Mouse (Mus musculus): ENCODE measurements at regions not wholly inside any gene's neighbourhood (a gene's known extent, or its start where the extent isn't known, plus 50 kb on each side); places are given as distances from the start of the nearest gene placed in this dataset.
"Not testable (repeated sequence)": the region's sequence is repeated elsewhere in the genome, so short reads cannot be mapped to it uniquely, and the experiment has no call there.

GRCm38 (mm10) chr16:77851206-77852065 is 249.5 kb upstream of the Gm11146 start:
- DNase-seq (ENCODE audit: low read depth): no peak

GRCm38 (mm10) chr16:77835767-77836166 is 233.9 kb upstream of the Gm11146 start:
- no peak for DNase-seq (ENCODE audit: low read depth)

GRCm38 (mm10) chr16:77827322-77828117 is 225.6 kb upstream of the Gm11146 start:
- DNase-seq (ENCODE audit: low read depth): no peak

- DNase-seq (ENCODE audit: low read depth): no peak
Observed at GRCm38 (mm10) chr16:77799709-77800108, 197.8 kb upstream of the Gm11146 start.

- no peak for DNase-seq (ENCODE audit: low read depth)
Observed at GRCm38 (mm10) chr16:77796926-77797325, 195.0 kb upstream of the Gm11146 start.

DNA sequence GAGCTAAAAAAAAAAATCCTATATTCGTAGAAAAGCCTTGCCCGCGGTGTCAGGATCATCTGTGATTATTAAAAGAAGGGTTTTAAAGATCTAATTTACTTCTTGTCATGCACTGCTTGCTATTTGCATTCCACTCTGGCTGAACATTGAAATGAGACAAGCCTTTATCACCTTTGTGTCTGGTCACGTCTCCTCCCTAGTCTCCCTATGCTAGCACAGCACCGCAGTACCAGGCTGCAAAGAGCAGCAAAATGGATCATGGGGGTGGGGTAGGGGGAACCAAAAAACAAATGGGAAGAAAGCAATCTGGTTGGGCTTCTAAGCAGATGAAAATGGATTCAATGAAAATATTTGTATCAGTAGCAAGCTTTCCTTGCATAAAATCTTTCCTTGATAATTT is 187.8 kb upstream of the Gm11146 start:
- no peak for DNase-seq (ENCODE audit: low read depth)

DNA sequence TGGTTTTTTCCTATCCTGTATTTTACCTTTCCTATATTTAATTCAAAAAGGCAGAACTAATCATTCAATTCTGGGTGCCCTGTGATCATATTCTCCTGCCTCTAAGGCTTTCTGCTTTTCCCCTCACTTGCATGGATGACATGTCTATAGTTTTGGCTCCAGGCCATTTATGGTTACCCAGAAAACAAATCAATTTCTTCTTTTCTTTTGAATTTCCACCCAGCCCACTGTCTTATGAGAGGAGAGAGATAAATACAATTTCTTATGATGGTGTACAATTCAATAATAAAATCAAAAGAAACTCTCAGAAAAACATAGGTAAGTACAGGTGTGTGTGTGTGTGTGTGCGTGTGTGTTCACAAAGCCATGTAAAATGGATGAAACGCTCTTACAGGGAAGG is 187.3 kb upstream of the Gm11146 start:
- DNase-seq (ENCODE audit: low read depth): no peak

DNA sequence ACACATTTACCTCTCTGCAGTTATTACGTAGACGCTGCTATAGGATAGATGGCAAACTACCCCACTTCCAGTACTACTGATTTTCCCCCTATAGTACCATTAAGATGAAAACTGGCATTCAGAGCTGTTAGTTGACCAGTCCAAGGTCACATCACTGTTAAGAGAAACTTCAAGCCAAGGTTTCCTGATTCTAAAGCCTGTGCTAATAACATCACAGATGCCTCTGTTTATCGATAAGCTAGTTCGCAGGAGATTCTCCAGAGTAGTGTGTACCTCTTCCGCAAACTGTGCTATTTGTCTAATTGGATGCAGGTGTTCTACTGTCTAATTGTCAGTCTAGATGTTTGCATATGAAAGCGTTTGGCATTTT is 186.9 kb upstream of the Gm11146 start:
- DNase-seq (ENCODE audit: low read depth): no peak

DNA sequence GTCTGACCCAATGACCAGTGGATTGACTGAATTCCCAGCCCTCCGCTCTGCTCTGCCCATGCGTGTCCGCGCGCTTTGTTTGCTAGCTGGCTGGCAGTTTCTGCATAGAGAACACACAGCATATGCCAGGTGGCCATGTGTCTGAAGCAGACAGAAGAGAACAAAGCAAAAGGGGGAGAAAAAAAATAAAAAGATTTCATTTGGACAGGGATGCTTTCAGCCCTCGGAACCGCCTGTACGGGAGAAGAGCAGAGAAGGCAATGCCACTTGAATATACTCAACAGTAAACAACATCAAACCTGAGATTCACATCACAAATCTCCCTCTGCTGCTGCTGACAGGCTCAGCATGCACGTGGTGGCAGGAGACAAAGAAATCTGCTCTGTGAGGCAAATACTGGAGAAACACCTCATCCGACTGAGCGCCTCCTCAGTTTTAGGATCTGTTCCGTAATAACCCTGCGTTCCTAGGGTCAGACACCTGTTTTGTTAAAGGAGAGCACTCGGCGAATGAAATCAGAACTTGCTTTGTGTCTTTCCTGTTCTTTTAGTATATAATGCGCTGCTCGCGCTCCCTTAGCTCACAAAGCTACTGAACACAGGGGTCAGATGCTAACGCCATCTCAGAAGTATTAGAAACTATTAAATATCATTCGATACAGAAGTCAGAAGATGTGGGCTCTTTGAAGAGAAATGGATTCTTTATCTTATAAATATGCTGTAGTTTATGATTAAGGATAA is 186.3 kb upstream of the Gm11146 start:
- no peak for DNase-seq (ENCODE audit: low read depth)

DNA sequence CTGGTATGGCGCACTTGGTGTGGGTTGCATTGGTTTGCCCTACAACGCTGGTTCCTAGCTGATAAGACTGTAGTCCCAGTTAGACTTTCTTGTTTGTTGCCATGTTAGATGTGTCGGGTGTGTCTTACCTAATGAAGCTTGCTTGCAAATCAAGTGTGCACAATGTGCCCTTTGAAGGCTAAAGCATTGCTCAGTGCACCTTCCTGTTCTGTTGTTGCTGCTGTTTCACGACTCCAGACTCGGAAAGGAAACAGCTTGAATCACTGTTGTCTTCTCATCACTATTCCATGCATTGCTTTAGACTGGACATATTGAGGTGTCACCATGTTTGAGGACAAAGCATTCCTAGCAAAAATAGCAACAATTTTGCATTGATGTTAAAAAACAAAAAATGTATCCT is 185.1 kb upstream of the Gm11146 start:
- no peak for DNase-seq (ENCODE audit: low read depth)

DNA sequence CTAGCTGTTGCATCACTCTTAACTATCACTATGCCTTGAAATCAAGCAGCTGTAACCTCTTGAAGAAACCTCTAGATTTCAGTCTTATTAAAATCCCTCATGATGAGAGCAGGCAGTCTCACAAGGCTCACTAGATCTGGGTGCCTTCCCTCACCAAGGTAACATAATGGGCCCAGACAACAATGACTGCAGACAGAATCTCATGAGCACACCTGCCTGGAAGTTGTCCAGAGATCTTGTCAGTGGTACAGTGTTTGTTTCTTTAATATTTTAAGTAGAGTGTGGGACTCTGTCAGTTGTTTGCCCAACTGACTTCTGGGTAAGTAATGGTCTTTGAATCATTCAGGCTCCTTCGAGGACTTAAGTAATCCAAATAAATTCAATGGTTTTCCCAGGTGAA is 177.1 kb upstream of the Gm11146 start:
- no peak for DNase-seq (ENCODE audit: low read depth)

DNA sequence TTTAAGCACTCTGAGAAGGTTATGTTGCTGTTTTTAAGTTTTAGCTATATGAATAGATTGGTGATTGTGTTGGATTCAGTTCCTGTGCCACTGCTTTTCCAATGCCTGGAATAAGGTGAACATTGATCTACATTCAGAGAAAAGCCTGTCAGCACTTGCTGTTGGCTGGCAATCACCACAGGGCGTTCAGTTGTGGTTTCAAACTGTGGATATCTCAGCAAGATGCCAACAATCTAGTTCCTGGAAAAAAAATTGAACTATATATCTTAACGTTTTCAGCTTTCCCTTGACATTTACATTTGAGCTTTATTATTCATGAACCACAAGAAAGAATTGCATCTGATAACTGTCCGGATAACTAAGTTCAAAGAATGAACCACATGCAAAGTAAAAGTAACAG is 170.2 kb upstream of the Gm11146 start:
- DNase-seq (ENCODE audit: low read depth): no peak

DNA sequence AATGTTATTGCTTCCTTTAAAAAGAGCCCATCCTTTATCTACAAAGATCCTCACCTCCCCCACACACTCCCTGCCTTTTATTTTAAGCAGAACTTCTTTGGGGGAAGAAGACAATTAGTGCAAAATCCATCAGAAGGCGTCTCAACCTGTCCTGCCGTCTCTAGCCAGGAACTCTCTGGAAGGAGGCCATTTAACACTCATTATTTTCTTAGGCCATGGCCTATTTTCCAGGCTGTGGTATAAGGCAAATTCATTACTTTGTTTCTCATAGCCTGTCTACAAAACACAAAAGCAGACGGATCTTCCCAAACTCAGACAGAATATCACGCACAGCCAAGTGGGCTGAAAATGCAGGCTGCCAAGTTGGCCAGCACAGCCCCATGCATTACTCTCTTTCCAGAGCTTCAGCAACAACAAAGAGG is 159.0 kb upstream of the Gm11146 start:
- DNase-seq (ENCODE audit: low read depth): no peak

DNA sequence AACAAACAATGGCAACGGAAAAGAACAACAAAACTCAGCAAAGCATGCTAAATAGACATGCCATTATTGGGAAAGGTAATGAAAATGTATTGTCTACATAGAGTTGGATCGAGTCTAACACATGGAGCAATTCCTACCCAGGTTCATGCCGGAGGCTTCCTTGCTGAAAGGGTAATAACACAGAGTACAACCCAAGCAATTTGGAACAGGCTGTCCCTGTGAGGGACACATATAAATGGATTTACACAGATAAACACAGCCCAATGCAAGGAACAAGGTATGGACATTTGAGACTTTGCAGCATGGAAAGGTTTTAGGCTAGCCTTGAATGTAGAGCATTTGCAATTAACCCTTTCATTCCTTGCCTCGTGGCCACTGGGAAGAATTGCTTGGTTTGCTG is 158.6 kb upstream of the Gm11146 start:
- DNase-seq (ENCODE audit: low read depth): no peak

- DNase-seq (ENCODE audit: low read depth): no peak
Observed at GRCm38 (mm10) chr16:77759997-77760396, 158.1 kb upstream of the Gm11146 start.

- no peak for DNase-seq (ENCODE audit: low read depth)
Observed at GRCm38 (mm10) chr16:77754882-77755281, 153.0 kb upstream of the Gm11146 start.

- DNase-seq (ENCODE audit: low read depth): no peak
Observed at GRCm38 (mm10) chr16:77749474-77749873, 147.6 kb upstream of the Gm11146 start.

GRCm38 (mm10) chr16:77743838-77744237 is 141.9 kb upstream of the Gm11146 start:
- no peak for DNase-seq (ENCODE audit: low read depth)

GRCm38 (mm10) chr16:77738821-77739220 is 136.9 kb upstream of the Gm11146 start:
- DNase-seq (ENCODE audit: low read depth): no peak

GRCm38 (mm10) chr16:77719377-77719776 is 117.5 kb upstream of the Gm11146 start:
- no peak for DNase-seq (ENCODE audit: low read depth)

DNA sequence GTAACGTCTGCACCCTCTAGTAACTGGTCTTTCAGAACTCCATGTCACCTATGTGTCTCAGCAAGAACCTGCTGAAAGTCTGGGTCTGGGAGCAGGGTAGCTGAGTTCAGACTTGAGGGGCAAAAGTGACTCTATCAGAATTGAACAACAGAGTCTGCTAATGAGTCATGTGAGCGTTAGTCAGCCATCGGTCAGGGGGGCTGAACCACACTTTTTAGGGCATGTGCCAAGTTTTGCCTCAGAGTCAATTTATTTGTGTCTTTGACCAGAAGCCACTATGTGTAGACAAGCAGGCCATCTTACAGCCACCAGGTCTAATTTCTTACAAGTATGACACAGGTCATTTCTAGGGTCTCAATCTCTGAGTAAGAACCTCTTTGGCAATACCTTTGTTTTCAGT is 115.9 kb upstream of the Gm11146 start:
- DNase-seq (ENCODE audit: low read depth): not testable (repeated sequence)

DNA sequence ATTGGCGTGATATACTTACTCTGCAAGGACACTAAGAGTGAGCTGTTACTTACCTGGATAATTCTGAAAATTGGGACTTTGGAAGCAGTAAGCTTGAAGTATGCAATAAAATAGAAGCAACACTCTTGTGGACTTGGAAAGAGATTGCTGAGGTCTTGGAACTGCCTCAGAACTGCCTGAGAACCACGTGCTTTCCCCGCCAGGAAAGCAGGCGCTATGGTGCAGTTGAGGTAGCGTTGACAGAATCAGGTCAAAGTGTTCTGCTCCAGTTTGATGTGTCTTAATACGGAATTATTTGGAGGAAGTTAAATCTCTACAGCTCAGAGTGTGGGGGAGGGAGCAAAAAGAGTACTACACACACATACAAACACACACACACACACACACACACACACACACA is 102.8 kb upstream of the Gm11146 start:
- no peak for DNase-seq (ENCODE audit: low read depth)

DNA sequence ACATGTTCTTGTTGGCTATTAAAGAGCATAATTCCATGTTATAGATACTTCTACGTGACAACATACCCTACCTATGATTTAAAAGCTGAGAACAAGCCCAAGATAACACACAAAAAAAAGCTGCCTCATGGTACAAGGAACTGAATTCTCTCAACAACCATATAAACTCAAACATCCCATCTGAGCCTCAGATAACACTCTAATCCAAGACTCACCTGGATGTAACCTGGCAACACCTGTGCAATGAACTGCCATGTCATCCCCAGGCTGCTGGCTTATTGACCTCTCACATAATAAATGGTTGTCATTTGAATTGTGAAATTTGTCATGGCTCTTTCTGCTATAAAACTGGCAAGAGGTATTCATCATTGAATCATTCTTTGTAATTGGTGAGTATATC is 93.5 kb upstream of the Gm11146 start:
- no peak for DNase-seq (ENCODE audit: low read depth)

Measured in induced T-regulatory cell, adult 2 months (primary cell).